Mouse (Mus musculus): ENCODE results near the gene Apbb1ip.
A peak's percentile ranks its signal among the peaks of the same experiment; 100 is the strongest.
"Not testable (repeated sequence)": the region's sequence is repeated elsewhere in the genome, so short reads cannot be mapped to it uniquely, and the experiment has no call there.

Gene Apbb1ip

DNA sequence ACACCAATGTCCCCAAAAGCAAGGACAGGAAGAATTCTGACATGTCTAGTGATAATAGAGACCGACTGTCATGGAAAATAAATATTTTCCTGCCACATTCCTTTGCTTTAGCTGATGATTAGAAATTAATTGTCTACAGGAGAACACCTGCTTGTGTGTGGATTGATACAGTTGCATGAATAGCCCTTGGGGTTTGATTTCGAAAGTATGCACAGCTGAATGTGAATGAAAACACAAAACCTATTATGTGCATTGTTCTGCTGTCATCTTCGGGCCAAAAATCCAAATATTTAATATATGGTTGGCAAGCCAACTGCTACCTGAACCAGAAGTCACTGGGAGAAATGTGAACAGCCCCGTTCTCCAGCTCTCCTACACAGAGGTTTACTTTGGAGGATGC lies 78.0 kb downstream of the Apbb1ip start:
- DNase-seq, result no peak

DNA sequence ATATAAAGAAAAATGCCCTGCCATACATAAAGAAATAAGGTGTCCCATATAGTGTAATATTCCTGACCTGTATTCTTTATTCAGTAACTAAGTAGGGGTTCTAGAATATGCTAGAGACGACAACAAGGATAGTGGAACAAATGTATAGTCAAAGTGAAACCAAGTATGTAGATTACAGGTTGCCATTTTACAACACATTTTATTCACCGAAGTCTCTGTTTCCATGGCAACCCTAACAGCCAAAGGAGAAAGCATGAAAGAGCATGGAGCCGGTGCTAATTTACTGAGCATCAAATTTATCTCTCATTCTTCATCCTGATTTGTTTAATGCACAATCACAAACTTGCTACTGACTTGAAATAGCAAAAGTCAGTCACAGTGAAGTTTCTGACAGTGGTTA lies 83.6 kb downstream of the Apbb1ip start:
- no peak for DNase-seq

DNA sequence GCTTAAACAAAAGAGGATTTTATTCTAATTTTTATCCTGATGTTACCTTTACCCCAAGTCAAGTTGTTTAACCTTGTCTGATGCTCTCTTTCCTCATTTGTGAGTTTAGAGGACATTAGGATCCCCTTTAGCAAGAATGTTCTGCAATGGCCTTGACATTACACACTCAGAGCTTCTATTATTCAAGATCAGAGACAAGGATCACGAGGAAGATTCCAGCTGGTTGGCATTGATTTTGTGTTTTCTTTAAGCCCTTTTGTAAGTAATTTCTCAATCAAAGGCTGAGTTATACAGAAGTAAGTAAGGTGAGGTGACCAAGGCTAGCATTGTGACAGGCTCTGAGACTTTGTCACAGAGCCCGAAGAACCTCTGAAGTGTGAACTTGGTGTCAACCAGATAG lies 88.3 kb downstream of the Apbb1ip start:
- DNase-seq, result no peak

DNA sequence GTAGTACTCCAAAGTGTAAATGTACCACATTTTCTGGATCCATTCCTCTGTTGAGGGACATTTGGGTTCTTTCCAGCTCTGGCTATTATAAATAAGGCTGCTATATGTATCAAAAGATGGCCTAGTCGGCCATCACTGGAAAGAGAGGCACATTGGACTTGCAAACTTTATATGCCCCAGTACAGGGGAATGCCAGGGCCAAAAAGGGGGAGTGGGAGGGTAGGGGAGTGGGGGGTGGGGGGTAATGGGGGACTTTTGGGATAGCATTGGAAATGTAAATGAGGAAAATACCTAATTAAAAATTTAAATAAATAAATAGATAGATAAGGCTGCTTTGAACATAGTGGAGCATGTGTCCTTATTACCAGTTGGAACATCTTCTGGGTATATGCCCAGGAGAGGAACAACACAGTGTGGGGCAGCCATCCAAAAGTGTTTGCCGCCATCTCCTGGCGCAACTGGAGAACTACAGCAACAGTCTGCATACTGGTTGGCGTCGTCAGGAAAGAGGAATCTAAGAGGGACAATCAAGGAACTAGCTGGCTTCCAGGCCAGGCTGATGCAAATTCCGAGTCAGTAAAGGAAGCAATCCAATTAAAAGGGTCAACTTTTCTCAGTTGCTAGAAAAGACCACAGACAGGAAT lies 90.6 kb downstream of the Apbb1ip start:
- DNase-seq, result peak; percentile 48 to 55

GRCm38 (mm10) chr2:22865818-22866217 lies 91.9 kb downstream of the Apbb1ip start:
- no peak for DNase-seq

DNA sequence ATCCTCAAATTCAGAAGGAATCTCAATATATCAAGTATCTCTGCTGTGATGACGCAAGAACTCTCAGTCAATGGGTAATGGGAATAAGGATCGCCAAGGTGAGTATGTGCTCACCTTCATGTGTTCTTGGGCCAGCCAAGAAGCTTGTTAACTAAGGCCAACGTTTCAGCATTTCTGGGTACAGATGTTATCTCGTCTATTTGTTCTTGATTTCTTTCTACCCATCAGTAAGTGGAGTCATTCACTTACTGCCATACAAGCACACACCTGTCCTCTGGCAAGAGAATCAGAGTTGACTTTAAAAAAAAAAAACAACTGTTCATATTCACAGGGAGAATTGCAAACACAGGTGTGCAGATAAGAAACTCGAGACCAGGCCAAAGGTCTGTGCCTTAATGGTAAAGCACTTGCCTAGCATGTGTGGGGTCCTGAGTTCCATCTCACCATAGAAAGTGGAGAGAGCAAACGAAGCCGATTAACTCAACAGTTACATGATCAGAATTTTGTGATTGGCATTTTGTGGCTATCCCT lies 93.1 kb downstream of the Apbb1ip start:
- DNase-seq, result no peak

- DNase-seq, result no peak
Observed at GRCm38 (mm10) chr2:22873159-22873558, 99.3 kb downstream of the Apbb1ip start.

- no peak for DNase-seq
Observed at GRCm38 (mm10) chr2:22874628-22875027, 100.7 kb downstream of the Apbb1ip start.

GRCm38 (mm10) chr2:22876614-22877013 lies 102.7 kb downstream of the Apbb1ip start:
- no peak for DNase-seq

GRCm38 (mm10) chr2:22878781-22879180 lies 104.9 kb downstream of the Apbb1ip start:
- DNase-seq, result no peak

- DNase-seq, result not testable (repeated sequence)
Observed at GRCm38 (mm10) chr2:22880726-22881125, 106.8 kb downstream of the Apbb1ip start.

GRCm38 (mm10) chr2:22894932-22895281 lies 121.0 kb downstream of the Apbb1ip start:
- DNase-seq, result no peak

- DNase-seq, result peak; percentile 91 to 93
Observed at GRCm38 (mm10) chr2:22895282-22896273, 121.7 kb downstream of the Apbb1ip start, which contains the start of gene Pdss1. Gene Pdss1 (plus strand): TSS chr2:22895522.

- DNase-seq, result no peak
Observed at GRCm38 (mm10) chr2:22903947-22904346, 130.1 kb downstream of the Apbb1ip start.

DNA sequence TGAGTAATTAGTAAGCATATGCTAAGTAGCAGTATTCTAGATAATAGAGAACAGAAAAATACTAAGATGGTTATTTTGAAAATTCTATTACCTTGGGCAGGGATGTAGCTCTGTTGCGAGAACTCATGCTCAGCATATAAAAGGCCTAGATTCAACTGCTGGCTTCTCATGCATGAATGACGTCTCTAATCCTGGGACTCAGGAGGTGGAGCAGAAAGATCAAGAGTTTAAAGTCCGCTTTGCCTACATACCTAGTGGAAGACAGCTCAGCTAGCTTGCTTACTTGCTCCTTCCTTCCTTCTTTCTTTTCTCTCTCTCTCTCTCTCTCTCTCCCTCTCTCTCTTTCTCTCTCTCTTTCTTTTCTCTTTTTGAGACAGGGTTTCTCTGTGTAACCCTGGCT lies 140.5 kb downstream of the Apbb1ip start:
- DNase-seq, result no peak

DNA sequence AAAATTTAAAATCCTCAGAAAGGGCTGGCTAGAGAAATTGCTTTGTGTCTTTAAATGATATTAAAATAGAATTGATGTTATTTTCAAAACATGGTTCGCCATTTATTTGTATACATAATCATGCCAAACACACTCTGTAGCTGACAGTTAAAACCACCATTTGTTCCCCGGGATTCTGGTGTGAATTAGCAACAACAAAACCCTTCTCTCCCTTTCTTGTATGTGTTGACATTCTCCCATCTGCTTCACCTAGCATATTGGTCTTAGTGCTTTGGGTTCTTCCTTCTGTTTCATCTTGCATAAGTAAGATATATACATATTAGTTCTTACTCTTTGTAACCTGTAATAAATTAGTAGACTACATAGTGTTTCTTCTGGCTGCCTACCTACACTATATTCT lies 144.8 kb downstream of the Apbb1ip start:
- DNase-seq, result no peak
